Mouse (Mus musculus) olfactory bulb, adult 2 months (tissue): ENCODE measurements around the gene Ankrd22.

Experiments used
- CTCF ChIP-seq: fragments of 200-500 bp; IDR thresholded peaks from 2 replicates; pipeline ENCODE4 v1.5.1; 2012; ENCODE audit warnings: low read depth, mild to moderate bottlenecking, low read length, moderate library complexity; ENCODE audit not compliant: insufficient read depth
- POLR2A ChIP-seq: fragments of 200-500 bp; IDR thresholded peaks from 2 replicates; pipeline ENCODE4 v1.6.1; 2012; ENCODE audit warnings: mild to moderate bottlenecking, low read depth, low read length, moderate library complexity; ENCODE audit not compliant: insufficient read depth

GRCm38 (mm10) chr19:34192008-34192963 is 26.4 kb upstream of the Ankrd22 start, which contains the start of gene Stambpl1:
- TF ChIP-seq CTCF (no peak), POLR2A (no peak)
